ENCODE assay signal across 19 mouse cellular contexts in genomic region chr8:125960037-125960436, GRCm38 (mm10). TPM values are rescaled to one million over a fixed set of nuclear protein-coding genes. Genes with fewer than 3 reads are reported as not detected.
DNase-seq lines count a peak whose midpoint lies in the region; ATAC-seq and TF ChIP-seq lines count a peak whose summit lies in the region.
"Had no signal": no experiment of that assay in that cellular context is flagged by ENCODE, and none has a peak within 500 bp of the region (broad histone marks: within the 10 kb centered on the region; RNA-seq: fewer than 3 reads in every experiment).

No protein-coding gene starts in this region.

- no peak for ATAC-seq in kidney, embryonic 15.5 days (replicated peaks; ENCODE audit: low FRiP score)
- ATAC-seq in hindbrain, embryonic 13.5 days (ENCODE audit: low FRiP score): no peak
- ATAC-seq: forebrain, embryonic 16.5 days; midbrain, embryonic 16.5 days; Patski had no signal

- no peak overlapping the region for H3K27ac ChIP-seq in testis, adult 2 months (ENCODE audit: control insufficient read depth, insufficient read depth, low read depth, low read length)
- H3K27ac ChIP-seq in kidney, embryonic 15.5 days: no peak overlapping the region
- H3K27ac ChIP-seq in hindbrain, embryonic 13.5 days: no peak overlapping the region
- H3K27ac ChIP-seq: gastrocnemius, adult 2 months; hindbrain, embryonic 10.5 days; stomach, embryonic 15.5 days had no signal

- H3K9me3 ChIP-seq in kidney, embryonic 15.5 days (replicated peaks): 0 out of 2 replicates have a peak, but pooled peaks cover 5% of the 10 kb centered on the region
- H3K9me3 ChIP-seq in hindbrain, embryonic 13.5 days: peaks cover 5% of the 10 kb centered on the region; the same call in 1 of the 2 replicates
- H3K9me3 ChIP-seq: stomach, embryonic 15.5 days had no signal

- WGBS in kidney, embryonic 15.5 days: 84% methylated on average over 8 of the region's 8 CpGs
- WGBS in hindbrain, embryonic 13.5 days: 96% methylated on average over 8 of the region's 8 CpGs

- DNase-seq in testis, postnatal 10 days (ENCODE audit: low spot score): no peak
- DNase-seq in brain, adult 2 months (ENCODE audit: low read depth, low spot score): peak; percentile 89
- DNase-seq in cerebellum, postnatal 10 days: peak; percentile 72 to 78
- DNase-seq in heart, postnatal 4 days: no peak
- DNase-seq: gastrocnemius, adult 2 months; heart, adult 18-20 months; lung, postnatal 10 days; spleen, adult 18-20 months; thymus, postnatal 25 days had no signal

- H3K9ac ChIP-seq in kidney, embryonic 15.5 days: no peak overlapping the region
- H3K9ac ChIP-seq in hindbrain, embryonic 13.5 days: no peak overlapping the region
- H3K9ac ChIP-seq: stomach, embryonic 15.5 days had no signal

- H3K4me2 ChIP-seq in kidney, embryonic 15.5 days: no peak overlapping the region
- H3K4me2 ChIP-seq in hindbrain, embryonic 13.5 days: no peak overlapping the region
- H3K4me2 ChIP-seq: stomach, embryonic 15.5 days had no signal

- no peaks in the 10 kb centered on the region for H3K36me3 ChIP-seq in testis, adult 2 months (ENCODE audit: control insufficient read depth, insufficient read depth, low read length)
- no peaks in the 10 kb centered on the region for H3K36me3 ChIP-seq in kidney, embryonic 15.5 days
- H3K36me3 ChIP-seq in hindbrain, embryonic 13.5 days: no peaks in the 10 kb centered on the region
- H3K36me3 ChIP-seq: hindbrain, embryonic 10.5 days; stomach, embryonic 15.5 days had no signal

- no peak for TF ChIP-seq POLR2A in testis, adult 2 months (IDR thresholded peaks at IDR 0.05; ENCODE audit: control insufficient read depth, low read depth, low read length)

- H3K4me1 ChIP-seq in testis, adult 2 months (ENCODE audit: control insufficient read depth, insufficient read depth, low read length): peaks cover 10% of the 10 kb centered on the region
- peaks cover 9% of the 10 kb centered on the region; the same call in 1 of the 2 replicates for H3K4me1 ChIP-seq in kidney, embryonic 15.5 days
- H3K4me1 ChIP-seq in hindbrain, embryonic 13.5 days (replicated peaks): peaks cover 13% of the 10 kb centered on the region

- H3K4me3 ChIP-seq in testis, adult 2 months (ENCODE audit: control insufficient read depth, low read depth, low read length): peak overlapping the region; percentile 54; the same call in 1 of the 2 replicates
- H3K4me3 ChIP-seq in kidney, embryonic 15.5 days (replicated peaks): no peak overlapping the region
- H3K4me3 ChIP-seq in hindbrain, embryonic 13.5 days: no peak overlapping the region
- H3K4me3 ChIP-seq: gastrocnemius, adult 2 months; hindbrain, embryonic 10.5 days; stomach, embryonic 15.5 days had no signal

- TF ChIP-seq CTCF in testis, adult 2 months (IDR thresholded peaks at IDR 0.05; ENCODE audit: control insufficient read depth, insufficient read depth, insufficient replicate concordance, low read depth, low read length): no peak

- H3K27me3 ChIP-seq in testis, adult 2 months (ENCODE audit: control insufficient read depth, insufficient read depth, low read length): no peaks in the 10 kb centered on the region
- H3K27me3 ChIP-seq in kidney, embryonic 15.5 days: peaks cover 22% of the 10 kb centered on the region
- H3K27me3 ChIP-seq in hindbrain, embryonic 13.5 days: peaks cover 4% of the 10 kb centered on the region; the same call in 1 of the 2 replicates
- H3K27me3 ChIP-seq: Patski; stomach, embryonic 15.5 days had no signal

RNA-seq across cellular contexts. Expression of gene Kcnk1, which starts 34.9 kb away (rescaled TPM):
- 3.0 and 6.9 TPM in 2 replicates for polyA plus RNA-seq in testis, adult 2 months (2012; rRNA removed)
- under 1 TPM; 0.77 to 0.98 TPM for total RNA-seq in heart, postnatal 4 days (2021)
- polyA plus RNA-seq in kidney, embryonic 15.5 days (2015; fragmentation: Nextera tagmentation; extraction: Ambion mirVana): 39.2 and 42.9 TPM in 2 replicates
- 10.1 and 13.0 TPM in 2 replicates for polyA plus RNA-seq in hindbrain, embryonic 13.5 days (2015; fragmentation: Nextera tagmentation; extraction: Ambion mirVana)

RNA-seq across cellular contexts. Expression of gene Map3k21, which starts 49.8 kb away (rescaled TPM):
- polyA plus RNA-seq in testis, adult 2 months (2012; rRNA removed): 3.2 and 3.3 TPM in 2 replicates
- total RNA-seq in heart, postnatal 4 days (2021): under 1 TPM; 0.36 TPM
- 4.2 and 4.6 TPM in 2 replicates for polyA plus RNA-seq in kidney, embryonic 15.5 days (2015; fragmentation: Nextera tagmentation; extraction: Ambion mirVana)
- polyA plus RNA-seq in hindbrain, embryonic 13.5 days (2015; fragmentation: Nextera tagmentation; extraction: Ambion mirVana): 0.29 and 0.48 TPM in 2 replicates
- total RNA-seq: megakaryocyte-erythroid progenitor cell, adult 5-6 weeks had no signal
- polyA plus RNA-seq: neural tube, embryonic 11.5 days had no signal

Comparison
In these comparisons a context has a peak if more than half of its experiments do, and no peak if none do; other contexts are left out.
1. DNase-seq: peak in brain, adult 2 months (single experiment) and cerebellum, postnatal 10 days (2 of 2); none in testis, postnatal 10 days (single experiment) and heart, postnatal 4 days (single experiment).